7 mouse cellular contexts compared by ENCODE assay signal in genomic region chr10:128550144-128550823, GRCm38 (mm10). TPM values are rescaled to one million over a fixed set of nuclear protein-coding genes. Genes with fewer than 3 reads are reported as not detected.
DNase-seq lines count a peak whose midpoint lies in the region; ATAC-seq and TF ChIP-seq lines count a peak whose summit lies in the region.
"Not testable (repeated sequence)": the region's sequence is repeated elsewhere in the genome, so short reads cannot be mapped to it uniquely, and the experiment has no call there.

No protein-coding gene starts in this region.

- peak; percentile 26 to 53 for DNase-seq in adrenal gland, adult (ENCODE audit: inconsistent age in 2 of 2, low spot score in 1 of 2)
- peak; percentile 42 for DNase-seq in cerebellum, adult 8-10 months
- DNase-seq in midbrain, embryonic 10.5 days (ENCODE audit: low spot score); midbrain, postnatal 0 days (ENCODE audit: low spot score): not testable (repeated sequence)

- H3K27ac ChIP-seq in forebrain, embryonic 15.5 days (replicated peaks), result peak overlapping the region; percentile 97
- H3K27ac ChIP-seq in hindbrain, embryonic 13.5 days, result peak overlapping the region; percentile 77; the same call in 1 of the 2 replicates
- H3K27ac ChIP-seq in liver, embryonic 12.5 days; midbrain, embryonic 10.5 days (replicated peaks): not testable (repeated sequence)
- peak overlapping the region; percentile 32; the same call in 1 of the 2 replicates for H3K27ac ChIP-seq in midbrain, postnatal 0 days (ENCODE audit: low read depth, low read length)

- WGBS in forebrain, embryonic 15.5 days, result 94% methylated on average over 11 of the region's 11 CpGs
- 93% methylated on average over 11 of the region's 11 CpGs for WGBS in hindbrain, embryonic 13.5 days
- 57% methylated on average over 11 of the region's 11 CpGs for WGBS in liver, embryonic 12.5 days (ENCODE audit: insufficient replicate concordance)
- 88% methylated on average over 11 of the region's 11 CpGs for WGBS in midbrain, embryonic 10.5 days
- 95% methylated on average over 11 of the region's 11 CpGs for WGBS in midbrain, postnatal 0 days

- not testable (repeated sequence) for H3K36me3 ChIP-seq in forebrain, embryonic 15.5 days; hindbrain, embryonic 13.5 days; midbrain, embryonic 10.5 days; midbrain, postnatal 0 days (ENCODE audit: insufficient read depth, low read length)
- H3K36me3 ChIP-seq in liver, embryonic 12.5 days, result peaks cover 12% of the 10 kb centered on the region

- not testable (repeated sequence) for H3K4me3 ChIP-seq in forebrain, embryonic 15.5 days; hindbrain, embryonic 13.5 days; liver, embryonic 12.5 days; midbrain, postnatal 0 days (ENCODE audit: low read depth, low read length)
- H3K4me3 ChIP-seq in midbrain, embryonic 10.5 days, result peak overlapping the region; percentile 84; the same call in 1 of the 2 replicates

- H3K4me1 ChIP-seq in forebrain, embryonic 15.5 days, result peaks cover 14% of the 10 kb centered on the region
- H3K4me1 ChIP-seq in hindbrain, embryonic 13.5 days (replicated peaks), result peaks cover 20% of the 10 kb centered on the region
- peaks cover 27% of the 10 kb centered on the region for H3K4me1 ChIP-seq in liver, embryonic 12.5 days
- peaks cover 19% of the 10 kb centered on the region for H3K4me1 ChIP-seq in midbrain, embryonic 10.5 days
- H3K4me1 ChIP-seq in midbrain, postnatal 0 days (ENCODE audit: insufficient read depth, low read length), result not testable (repeated sequence)

- not testable (repeated sequence) for H3K27me3 ChIP-seq in forebrain, embryonic 15.5 days; hindbrain, embryonic 13.5 days; liver, embryonic 12.5 days (replicated peaks); midbrain, embryonic 10.5 days (ENCODE audit: low read depth, poor library complexity, severe bottlenecking); midbrain, postnatal 0 days (ENCODE audit: insufficient read depth, low read length)

- H3K9ac ChIP-seq in forebrain, embryonic 15.5 days (replicated peaks); hindbrain, embryonic 13.5 days; midbrain, postnatal 0 days (replicated peaks; ENCODE audit: low read length, poor library complexity, severe bottlenecking): not testable (repeated sequence)
- 0 out of 2 replicates have a peak overlapping the region, but pooled peaks have one; percentile 7 for H3K9ac ChIP-seq in liver, embryonic 12.5 days

- not testable (repeated sequence) for TF ChIP-seq CTCF in midbrain, postnatal 0 days (IDR thresholded peaks at IDR 0.05)

- not testable (repeated sequence) for H3K4me2 ChIP-seq in forebrain, embryonic 15.5 days (replicated peaks); hindbrain, embryonic 13.5 days; midbrain, postnatal 0 days (ENCODE audit: low read depth, low read length, poor library complexity, severe bottlenecking)
- peak overlapping the region; percentile 93; the same call in 1 of the 2 replicates for H3K4me2 ChIP-seq in liver, embryonic 12.5 days

- ATAC-seq in forebrain, embryonic 15.5 days (replicated peaks); hindbrain, embryonic 13.5 days (ENCODE audit: low FRiP score); liver, embryonic 12.5 days; midbrain, postnatal 0 days (ENCODE audit: low FRiP score): not testable (repeated sequence)

- not testable (repeated sequence) for H3K9me3 ChIP-seq in forebrain, embryonic 15.5 days; hindbrain, embryonic 13.5 days; liver, embryonic 12.5 days (replicated peaks); midbrain, embryonic 10.5 days (replicated peaks); midbrain, postnatal 0 days (ENCODE audit: low read length)

RNA-seq across cellular contexts. Expression of gene Rpl41, which starts 1.2 kb away (rescaled TPM):
- 2,336 and 2,513 TPM in 2 replicates for polyA plus RNA-seq in forebrain, embryonic 15.5 days (2015; fragmentation: Nextera tagmentation; extraction: Ambion mirVana)
- polyA plus RNA-seq in hindbrain, embryonic 13.5 days (2015; fragmentation: Nextera tagmentation; extraction: Ambion mirVana), result 2,639 and 2,680 TPM in 2 replicates
- polyA plus RNA-seq in liver, embryonic 12.5 days (2016; fragmentation: Nextera tagmentation; extraction: Ambion mirVana), result 2,924 and 3,037 TPM in 2 replicates
- polyA plus RNA-seq in midbrain, embryonic 10.5 days (2016; fragmentation: Nextera tagmentation; extraction: Ambion mirVana), result 2,872 and 3,266 TPM in 2 replicates
- total RNA-seq in midbrain, postnatal 0 days (2014; rRNA removed), result 772 and 807 TPM in 2 replicates
- 2,464 and 2,473 TPM in 2 replicates for polyA plus RNA-seq in midbrain, postnatal 0 days (2015; fragmentation: Nextera tagmentation; extraction: Ambion mirVana)

RNA-seq across cellular contexts. Expression of gene Zc3h10, which starts 2.7 kb away (rescaled TPM):
- 22.8 and 24.5 TPM in 2 replicates for polyA plus RNA-seq in forebrain, embryonic 15.5 days (2015; fragmentation: Nextera tagmentation; extraction: Ambion mirVana)
- polyA plus RNA-seq in hindbrain, embryonic 13.5 days (2015; fragmentation: Nextera tagmentation; extraction: Ambion mirVana), result 19.7 and 20.9 TPM in 2 replicates
- 7.7 and 8.1 TPM in 2 replicates for polyA plus RNA-seq in liver, embryonic 12.5 days (2016; fragmentation: Nextera tagmentation; extraction: Ambion mirVana)
- polyA plus RNA-seq in midbrain, embryonic 10.5 days (2016; fragmentation: Nextera tagmentation; extraction: Ambion mirVana), result 15.4 and 19.5 TPM in 2 replicates
- total RNA-seq in midbrain, postnatal 0 days (2014; rRNA removed), result 20.6 and 30.3 TPM in 2 replicates
- polyA plus RNA-seq in midbrain, postnatal 0 days (2015; fragmentation: Nextera tagmentation; extraction: Ambion mirVana), result 12.0 and 12.5 TPM in 2 replicates

RNA-seq across cellular contexts. Expression of gene Pa2g4, which starts 15.5 kb away (rescaled TPM):
- polyA plus RNA-seq in forebrain, embryonic 15.5 days (2015; fragmentation: Nextera tagmentation; extraction: Ambion mirVana), result 146 and 149 TPM in 2 replicates
- 125 and 129 TPM in 2 replicates for polyA plus RNA-seq in hindbrain, embryonic 13.5 days (2015; fragmentation: Nextera tagmentation; extraction: Ambion mirVana)
- polyA plus RNA-seq in liver, embryonic 12.5 days (2016; fragmentation: Nextera tagmentation; extraction: Ambion mirVana), result 233 and 242 TPM in 2 replicates
- 231 and 262 TPM in 2 replicates for polyA plus RNA-seq in midbrain, embryonic 10.5 days (2016; fragmentation: Nextera tagmentation; extraction: Ambion mirVana)
- total RNA-seq in midbrain, postnatal 0 days (2014; rRNA removed), result 78.0 and 82.4 TPM in 2 replicates
- polyA plus RNA-seq in midbrain, postnatal 0 days (2015; fragmentation: Nextera tagmentation; extraction: Ambion mirVana), result 107 and 110 TPM in 2 replicates

RNA-seq across cellular contexts. Expression of gene Esyt1, which starts 24.6 kb away (rescaled TPM):
- polyA plus RNA-seq in forebrain, embryonic 15.5 days (2015; fragmentation: Nextera tagmentation; extraction: Ambion mirVana), result 6.8 and 7.6 TPM in 2 replicates
- 16.4 and 17.6 TPM in 2 replicates for polyA plus RNA-seq in hindbrain, embryonic 13.5 days (2015; fragmentation: Nextera tagmentation; extraction: Ambion mirVana)
- polyA plus RNA-seq in liver, embryonic 12.5 days (2016; fragmentation: Nextera tagmentation; extraction: Ambion mirVana), result 15.0 and 16.0 TPM in 2 replicates
- polyA plus RNA-seq in midbrain, embryonic 10.5 days (2016; fragmentation: Nextera tagmentation; extraction: Ambion mirVana), result 17.2 and 23.6 TPM in 2 replicates
- 16.2 and 16.6 TPM in 2 replicates for total RNA-seq in midbrain, postnatal 0 days (2014; rRNA removed)
- polyA plus RNA-seq in midbrain, postnatal 0 days (2015; fragmentation: Nextera tagmentation; extraction: Ambion mirVana), result 7.3 and 7.4 TPM in 2 replicates

RNA-seq across cellular contexts. Expression of gene Erbb3, which starts 39.2 kb away (rescaled TPM):
- polyA plus RNA-seq in forebrain, embryonic 15.5 days (2015; fragmentation: Nextera tagmentation; extraction: Ambion mirVana), result 0.42 TPM in 2 replicates
- polyA plus RNA-seq in hindbrain, embryonic 13.5 days (2015; fragmentation: Nextera tagmentation; extraction: Ambion mirVana), result 3.0 and 3.5 TPM in 2 replicates
- polyA plus RNA-seq in liver, embryonic 12.5 days (2016; fragmentation: Nextera tagmentation; extraction: Ambion mirVana), result 1.8 TPM in 2 replicates
- polyA plus RNA-seq in midbrain, embryonic 10.5 days (2016; fragmentation: Nextera tagmentation; extraction: Ambion mirVana), result 0.72 and 1.4 TPM in 2 replicates
- total RNA-seq in midbrain, postnatal 0 days (2014; rRNA removed), result 1.1 and 1.2 TPM in 2 replicates
- 0.21 and 0.33 TPM in 2 replicates for polyA plus RNA-seq in midbrain, postnatal 0 days (2015; fragmentation: Nextera tagmentation; extraction: Ambion mirVana)
